Mouse (Mus musculus): ENCODE results near the gene Mex3d.

- TF ChIP-seq CTCF (IDR thresholded peaks at IDR 0.05; ENCODE audit: extremely low read depth, insufficient read depth, insufficient read length, insufficient replicate concordance) (peak; percentile 1; the same call in 1 of the 2 replicates), POLR2A (IDR thresholded peaks at IDR 0.05; ENCODE audit: low read depth, low read length) (peak; percentile 8)
Measured at GRCm38 (mm10) chr10:80398719-80399190, 11.3 kb upstream of the Mex3d start.
